Mouse (Mus musculus) stomach, postnatal 0 days (tissue): Measurements from ENCODE around the gene Serpina1a. TPM values are rescaled to one million over a fixed set of nuclear protein-coding genes. Genes with fewer than 3 reads are reported as not detected.
"Not testable (repeated sequence)": the region's sequence is repeated elsewhere in the genome, so short reads cannot be mapped to it uniquely, and the experiment has no call there.

Source experiments
- ATAC-seq: fragments of 200-750 bp; cut with Nextera tagmentation; 2 replicates; pipeline ENCODE4 v1.8.0; 2017; ENCODE audit not compliant: low FRiP score, low TSS enrichment
- DNase-seq: peaks from one replicate; pipeline ENCODE4 v3.0.0-alpha.2; 2016; ENCODE audit warnings: low spot score
- H3K27ac ChIP-seq: fragments of 300-500 bp; sonication (generic); replicated peaks from 2 replicates; pipeline ENCODE4 v1.5.1; 2014; ENCODE audit warnings: mild to moderate bottlenecking, control low read depth
- H3K27me3 ChIP-seq: fragments of 300-500 bp; sonication (generic); 2 replicates; pipeline ENCODE4 v1.6.1; 2014; ENCODE audit warnings: low read length; ENCODE audit not compliant: control insufficient read depth, insufficient read depth
- H3K36me3 ChIP-seq: fragments of 300-500 bp; sonication (generic); 2 replicates; pipeline ENCODE4 v1.6.1; 2014; ENCODE audit warnings: low read length, mixed read lengths; ENCODE audit not compliant: control insufficient read depth, insufficient read depth
- H3K4me1 ChIP-seq: fragments of 300-500 bp; sonication (generic); replicated peaks from 2 replicates; pipeline ENCODE4 v1.6.1; 2014; ENCODE audit warnings: antibody characterized with exemption; ENCODE audit not compliant: control insufficient read depth, insufficient read depth
- H3K4me2 ChIP-seq: fragments of 300-500 bp; sonication (generic); replicated peaks from 2 replicates; pipeline ENCODE4 v1.6.1; 2014; ENCODE audit warnings: low read depth, mild to moderate bottlenecking, control low read depth, moderate library complexity
- H3K4me3 ChIP-seq: fragments of 300-500 bp; sonication (generic); 2 replicates; pipeline ENCODE4 v1.5.1; 2014; ENCODE audit warnings: low read depth, low read length, control low read depth
- H3K9ac ChIP-seq: fragments of 300-500 bp; sonication (generic); 2 replicates; pipeline ENCODE4 v1.6.1; 2014; ENCODE audit warnings: mild to moderate bottlenecking, low read length, control low read depth, mixed read lengths
- H3K9me3 ChIP-seq: fragments of 300-500 bp; sonication (generic); 2 replicates; pipeline ENCODE4 v1.6.1; 2016; ENCODE audit warnings: low read length; ENCODE audit not compliant: control insufficient read depth
- CTCF ChIP-seq: IDR thresholded peaks from 2 replicates; pipeline ENCODE4 v1.5.1; 2016; ENCODE audit warnings: antibody characterized with exemption, low read depth, mild to moderate bottlenecking, moderate library complexity
- EP300 ChIP-seq: optimal IDR thresholded peaks from 2 replicates; pipeline ENCODE3; 2016; ENCODE audit warnings: antibody characterized with exemption
- WGBS: fragments of 180-500 bp; shearing (Covaris S2); extraction: QIAGEN DNeasy Blood & Tissue Kit; methylation state at CpG from one replicate; pipeline ENCODE4 v1.1.7; 2014; 5-methylcytosine and 5-hydroxymethylcytosine counted together
- polyA plus RNA-seq: library from polyadenylated mRNA; unstranded; fragments of >200 nt; fragmentation: Nextera tagmentation; extraction: Ambion mirVana; gene quantifications from 2 replicates; pipeline ENCODE4 v1.2.1, GENCODE M21; 2015

Serpina1a gene
- polyA plus RNA-seq, 1 experiment from 2014 or later: 3.5 TPM

GRCm38 (mm10) chr12:103860976-103861375, 2.4 kb downstream of the Serpina1a start:
- no peaks in the 10 kb centered on the region for H3K9me3 ChIP-seq
- WGBS: 59% methylated on average over 3 of the region's 3 CpGs
- no peaks in the 10 kb centered on the region for H3K4me1 ChIP-seq
- no peaks in the 10 kb centered on the region for H3K27me3 ChIP-seq
- no peak overlapping the region for H3K27ac ChIP-seq
- H3K4me3 ChIP-seq: no peak overlapping the region
- H3K36me3 ChIP-seq: no peaks in the 10 kb centered on the region
- ATAC-seq (no peak), DNase-seq (no peak)
- H3K4me2 ChIP-seq: no peak overlapping the region
- no peak overlapping the region for H3K9ac ChIP-seq
- TF ChIP-seq EP300 (no peak), CTCF (no peak)

GRCm38 (mm10) chr12:103860571-103860970, 2.8 kb downstream of the Serpina1a start:
- H3K27me3 ChIP-seq, H3K9me3 ChIP-seq, DNase-seq, H3K4me1 ChIP-seq, H3K36me3 ChIP-seq, H3K9ac ChIP-seq, H3K4me2 ChIP-seq, H3K4me3 ChIP-seq, ATAC-seq, H3K27ac ChIP-seq: not testable (repeated sequence)
- WGBS: 77% methylated on average over 3 of the region's 4 CpGs

GRCm38 (mm10) chr12:103859584-103859983, 3.8 kb downstream of the Serpina1a start:
- H3K9me3 ChIP-seq, H3K36me3 ChIP-seq, H3K4me2 ChIP-seq, DNase-seq, H3K27me3 ChIP-seq, H3K4me3 ChIP-seq, H3K27ac ChIP-seq, H3K9ac ChIP-seq, ATAC-seq, H3K4me1 ChIP-seq: not testable (repeated sequence)
- 73% methylated on average over 3 of the region's 3 CpGs for WGBS

GRCm38 (mm10) chr12:103853032-103853431, 10.3 kb downstream of the Serpina1a start:
- not testable (repeated sequence) for ATAC-seq, H3K9me3 ChIP-seq, H3K9ac ChIP-seq, H3K4me3 ChIP-seq, H3K27ac ChIP-seq, H3K36me3 ChIP-seq, H3K4me2 ChIP-seq, DNase-seq, H3K4me1 ChIP-seq, H3K27me3 ChIP-seq
- WGBS: 75% methylated on average over 2 of the region's 2 CpGs

- 79% methylated on average over 4 of the region's 4 CpGs for WGBS
- H3K9me3 ChIP-seq, H3K27me3 ChIP-seq, H3K9ac ChIP-seq, H3K4me2 ChIP-seq, H3K4me3 ChIP-seq, ATAC-seq, H3K4me1 ChIP-seq, H3K36me3 ChIP-seq, H3K27ac ChIP-seq, DNase-seq: not testable (repeated sequence)
These were observed 33.1 kb downstream of the Serpina1a start, which contains the start of gene Serpina1b for GRCm38 (mm10) chr12:103830273-103830672. Gene Serpina1b, minus strand, starts transcription at chr12:103830373.

- not testable (repeated sequence) for H3K9ac ChIP-seq, H3K9me3 ChIP-seq, H3K27ac ChIP-seq, H3K4me3 ChIP-seq, H3K4me1 ChIP-seq, H3K27me3 ChIP-seq, H3K36me3 ChIP-seq, ATAC-seq, DNase-seq, H3K4me2 ChIP-seq
- 55% methylated on average over 6 of the region's 6 CpGs for WGBS
These were observed 35.5 kb downstream of the Serpina1a start for GRCm38 (mm10) chr12:103827661-103828372.

GRCm38 (mm10) chr12:103823826-103824225, 39.5 kb downstream of the Serpina1a start:
- not testable (repeated sequence) for H3K9ac ChIP-seq, ATAC-seq, H3K4me3 ChIP-seq, H3K9me3 ChIP-seq, H3K4me2 ChIP-seq, H3K4me1 ChIP-seq, H3K27me3 ChIP-seq, DNase-seq, H3K36me3 ChIP-seq, H3K27ac ChIP-seq
- 77% methylated on average over 5 of the region's 5 CpGs for WGBS
